Mouse (Mus musculus) kidney, embryonic 15.5 days (tissue): Measurements from ENCODE around the gene Mecom. TPM values are rescaled to one million over a fixed set of nuclear protein-coding genes. Genes with fewer than 3 reads are reported as not detected.

Experiments used
- ATAC-seq: fragments of 200-750 bp; cut with Nextera tagmentation; replicated peaks from 2 replicates; pipeline ENCODE4 v1.8.0; 2017; ENCODE audit warnings: moderate TSS enrichment; ENCODE audit not compliant: low FRiP score
- H3K27ac ChIP-seq: fragments of 300-500 bp; sonication (generic); 2 replicates; pipeline ENCODE4 v1.5.1; 2015; ENCODE audit warnings: mild to moderate bottlenecking, inconsistent platforms
- H3K27me3 ChIP-seq: fragments of 300-500 bp; sonication (generic); 2 replicates; pipeline ENCODE4 v1.6.1; 2015; ENCODE audit warnings: inconsistent platforms
- H3K36me3 ChIP-seq: fragments of 300-500 bp; sonication (generic); 2 replicates; pipeline ENCODE4 v1.6.1; 2015; ENCODE audit warnings: inconsistent platforms
- H3K4me1 ChIP-seq: fragments of 300-500 bp; sonication (generic); 2 replicates; pipeline ENCODE4 v1.6.1; 2015; ENCODE audit warnings: inconsistent platforms
- H3K4me2 ChIP-seq: fragments of 300-500 bp; sonication (generic); 2 replicates; pipeline ENCODE4 v1.6.1; 2015; ENCODE audit warnings: moderate library complexity, mild to moderate bottlenecking, inconsistent platforms
- H3K4me3 ChIP-seq: fragments of 300-500 bp; sonication (generic); replicated peaks from 2 replicates; pipeline ENCODE4 v1.5.1; 2015; ENCODE audit warnings: mild to moderate bottlenecking, inconsistent platforms
- H3K9ac ChIP-seq: fragments of 300-500 bp; sonication (generic); 2 replicates; pipeline ENCODE4 v1.6.1; 2015; ENCODE audit warnings: mild to moderate bottlenecking, inconsistent platforms
- H3K9me3 ChIP-seq: fragments of 300-500 bp; sonication (generic); replicated peaks from 2 replicates; pipeline ENCODE4 v1.6.1; 2016; ENCODE audit warnings: inconsistent platforms
- WGBS: fragments of 180-500 bp; shearing (Covaris S2); methylation state at CpG from one replicate; pipeline ENCODE4 v1.1.7; 2015; ENCODE audit warnings: mixed read lengths; 5-methylcytosine and 5-hydroxymethylcytosine counted together
- polyA plus RNA-seq: library from polyadenylated mRNA; unstranded; fragments of >200 nt; fragmentation: Nextera tagmentation; extraction: Ambion mirVana; gene quantifications from 2 replicates; pipeline ENCODE4 v1.2.1, GENCODE M21; 2015

The Mecom gene
- polyA plus RNA-seq, 1 experiment from 2014 or later: 66.4 TPM

DNA sequence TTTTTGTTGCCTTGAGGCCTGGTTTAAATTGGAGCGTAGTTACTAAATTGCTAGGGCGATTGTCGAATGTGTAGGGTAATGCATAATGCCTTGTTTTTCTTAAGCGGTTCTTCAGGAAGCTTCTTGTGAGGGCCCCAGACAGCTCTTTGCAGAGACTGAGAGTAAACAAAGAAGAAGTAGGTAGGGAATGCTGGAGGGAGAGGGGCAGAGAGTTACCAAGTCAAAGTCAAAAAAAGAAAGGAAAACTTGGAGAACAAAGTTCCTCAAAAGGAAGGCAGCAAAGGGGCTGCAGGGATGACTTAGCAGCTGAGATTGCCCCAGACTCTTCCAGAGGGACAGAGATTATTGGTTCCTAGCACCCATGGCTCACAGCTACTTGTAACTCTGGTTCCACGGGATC lies 126.9 kb downstream of the Mecom start:
- no peaks in the 10 kb centered on the region for H3K36me3 ChIP-seq
- H3K4me2 ChIP-seq: no peak overlapping the region
- WGBS: 77% methylated on average over 5 of the region's 5 CpGs
- H3K9me3 ChIP-seq: peaks cover 2% of the 10 kb centered on the region; the same call in 1 of the 2 replicates
- H3K27me3 ChIP-seq: no peaks in the 10 kb centered on the region
- H3K4me1 ChIP-seq: peaks cover 10% of the 10 kb centered on the region
- H3K4me3 ChIP-seq: no peak overlapping the region
- H3K9ac ChIP-seq: no peak overlapping the region
- ATAC-seq: no peak
- H3K27ac ChIP-seq: no peak overlapping the region

GRCm38 (mm10) chr3:30414173-30414572 lies 133.6 kb downstream of the Mecom start:
- Histone ChIP-seq H3K4me3 (no peak overlapping the region), H3K36me3 (no peaks in the 10 kb centered on the region), H3K9me3 (no peaks in the 10 kb centered on the region), H3K9ac (no peak overlapping the region), H3K27me3 (no peaks in the 10 kb centered on the region), H3K4me2 (no peak overlapping the region), H3K4me1 (peaks cover 12% of the 10 kb centered on the region), H3K27ac (no peak overlapping the region)
- no peak for ATAC-seq
- 88% methylated on average over 6 of the region's 6 CpGs for WGBS

GRCm38 (mm10) chr3:30410778-30411177 lies 137.0 kb downstream of the Mecom start:
- H3K36me3 ChIP-seq: no peaks in the 10 kb centered on the region
- no peaks in the 10 kb centered on the region for H3K27me3 ChIP-seq
- no peak overlapping the region for H3K4me3 ChIP-seq
- WGBS: 71% methylated on average over 4 of the region's 4 CpGs
- H3K9me3 ChIP-seq: no peaks in the 10 kb centered on the region
- no peak overlapping the region for H3K27ac ChIP-seq
- ATAC-seq: no peak
- H3K4me1 ChIP-seq: 0 out of 2 replicates have a peak, but pooled peaks cover 5% of the 10 kb centered on the region
- H3K9ac ChIP-seq: no peak overlapping the region
- H3K4me2 ChIP-seq: no peak overlapping the region

DNA sequence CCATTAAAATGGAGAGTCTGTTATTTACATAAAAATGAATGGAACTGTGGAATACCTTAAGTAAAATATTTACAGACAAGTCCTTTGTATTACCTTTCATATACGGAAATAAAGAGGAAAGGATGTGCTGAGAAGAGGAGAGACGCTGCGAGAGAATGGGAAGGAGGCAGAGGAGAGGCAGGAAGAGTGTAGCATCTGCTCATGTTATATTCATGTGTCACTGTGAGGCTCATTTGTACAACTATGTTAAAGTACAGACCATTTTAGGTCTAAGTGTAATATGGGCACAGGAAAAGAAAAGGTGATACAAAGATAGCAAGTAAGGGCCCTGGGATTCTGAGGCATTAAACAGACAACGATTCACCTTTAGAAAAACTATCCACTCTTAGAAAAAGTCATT lies 143.0 kb downstream of the Mecom start:
- Histone ChIP-seq H3K27ac (no peak overlapping the region), H3K4me2 (no peak overlapping the region), H3K36me3 (no peaks in the 10 kb centered on the region), H3K4me1 (0 out of 2 replicates have a peak, but pooled peaks cover 2% of the 10 kb centered on the region), H3K27me3 (no peaks in the 10 kb centered on the region), H3K9me3 (no peaks in the 10 kb centered on the region), H3K9ac (no peak overlapping the region), H3K4me3 (no peak overlapping the region)
- ATAC-seq: no peak
- 83% methylated on average over 4 of the region's 4 CpGs for WGBS

DNA sequence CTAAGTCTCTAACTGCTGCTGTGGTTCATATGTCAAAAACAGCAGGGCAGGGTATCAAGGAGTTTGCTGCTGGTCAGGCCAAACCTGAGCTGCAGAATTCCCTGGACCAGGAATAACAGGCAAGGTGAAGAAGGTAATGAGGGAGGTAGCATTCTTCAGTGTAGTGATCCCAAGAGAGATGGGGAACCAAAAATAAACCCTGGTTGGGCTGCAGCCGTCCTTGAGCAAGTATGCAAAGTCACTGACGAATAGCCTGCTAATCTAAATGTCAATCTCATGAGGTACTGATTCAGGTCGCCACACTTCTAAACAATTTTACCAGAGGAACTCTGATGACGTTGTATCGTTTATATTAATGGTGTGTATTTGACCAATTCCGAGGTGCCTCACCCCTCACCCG lies 148.9 kb downstream of the Mecom start:
- WGBS: 52% methylated on average over 7 of the region's 7 CpGs
- Histone ChIP-seq H3K4me2 (no peak overlapping the region), H3K9ac (no peak overlapping the region), H3K27me3 (no peaks in the 10 kb centered on the region), H3K4me1 (0 out of 2 replicates have a peak, but pooled peaks cover 2% of the 10 kb centered on the region), H3K9me3 (no peaks in the 10 kb centered on the region), H3K27ac (no peak overlapping the region), H3K4me3 (no peak overlapping the region), H3K36me3 (no peaks in the 10 kb centered on the region)
- ATAC-seq: no peak

GRCm38 (mm10) chr3:30394911-30395310 lies 152.9 kb downstream of the Mecom start:
- Histone ChIP-seq H3K4me2 (no peak overlapping the region), H3K27ac (no peak overlapping the region), H3K9me3 (no peaks in the 10 kb centered on the region), H3K27me3 (no peaks in the 10 kb centered on the region), H3K36me3 (no peaks in the 10 kb centered on the region), H3K4me1 (peaks cover 14% of the 10 kb centered on the region), H3K4me3 (no peak overlapping the region), H3K9ac (no peak overlapping the region)
- 85% methylated on average over 4 of the region's 4 CpGs for WGBS
- no peak for ATAC-seq

DNA sequence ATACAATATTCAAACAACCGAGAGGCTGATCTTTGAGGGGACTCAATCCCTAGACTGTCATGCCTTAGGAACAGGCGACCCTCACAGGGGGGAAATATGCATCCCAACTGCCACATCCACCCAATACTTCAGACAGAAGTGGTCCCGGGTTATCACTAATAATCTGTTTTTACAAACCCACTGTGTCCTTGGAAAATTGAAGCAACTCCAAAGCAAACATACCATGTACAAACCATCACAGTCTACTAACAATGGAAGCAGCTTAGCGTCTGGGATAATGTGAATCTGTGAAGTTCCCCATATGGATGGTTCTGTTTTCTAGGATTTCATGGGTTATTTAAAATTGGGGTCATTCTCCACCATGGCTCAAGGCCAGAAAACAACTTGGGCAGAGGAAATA lies 155.1 kb downstream of the Mecom start:
- Histone ChIP-seq H3K4me3 (no peak overlapping the region), H3K36me3 (no peaks in the 10 kb centered on the region), H3K9ac (no peak overlapping the region), H3K9me3 (no peaks in the 10 kb centered on the region), H3K4me2 (no peak overlapping the region), H3K4me1 (peaks cover 14% of the 10 kb centered on the region), H3K27me3 (no peaks in the 10 kb centered on the region), H3K27ac (0 out of 2 replicates have a peak overlapping the region, but pooled peaks have one; percentile 13)
- ATAC-seq: no peak
- 50% methylated on average over 4 of the region's 4 CpGs for WGBS

- Histone ChIP-seq H3K9me3 (no peaks in the 10 kb centered on the region), H3K36me3 (no peaks in the 10 kb centered on the region), H3K9ac (no peak overlapping the region), H3K27ac (0 out of 2 replicates have a peak overlapping the region, but pooled peaks have one; percentile 13), H3K4me1 (peaks cover 14% of the 10 kb centered on the region), H3K4me3 (no peak overlapping the region), H3K4me2 (no peak overlapping the region), H3K27me3 (no peaks in the 10 kb centered on the region)
- WGBS: 26% methylated on average over 4 of the region's 4 CpGs
- ATAC-seq: no peak
These were observed 155.6 kb downstream of the Mecom start for GRCm38 (mm10) chr3:30392218-30392617.

- no peaks in the 10 kb centered on the region for H3K27me3 ChIP-seq
- H3K9me3 ChIP-seq: no peaks in the 10 kb centered on the region
- H3K36me3 ChIP-seq: no peaks in the 10 kb centered on the region
- ATAC-seq: no peak
- 84% methylated on average over 5 of the region's 5 CpGs for WGBS
- peaks cover 14% of the 10 kb centered on the region for H3K4me1 ChIP-seq
- no peak overlapping the region for H3K4me3 ChIP-seq
- H3K27ac ChIP-seq: no peak overlapping the region
- H3K9ac ChIP-seq: no peak overlapping the region
- H3K4me2 ChIP-seq: no peak overlapping the region
These were observed 157.5 kb downstream of the Mecom start for GRCm38 (mm10) chr3:30390346-30390745.

DNA sequence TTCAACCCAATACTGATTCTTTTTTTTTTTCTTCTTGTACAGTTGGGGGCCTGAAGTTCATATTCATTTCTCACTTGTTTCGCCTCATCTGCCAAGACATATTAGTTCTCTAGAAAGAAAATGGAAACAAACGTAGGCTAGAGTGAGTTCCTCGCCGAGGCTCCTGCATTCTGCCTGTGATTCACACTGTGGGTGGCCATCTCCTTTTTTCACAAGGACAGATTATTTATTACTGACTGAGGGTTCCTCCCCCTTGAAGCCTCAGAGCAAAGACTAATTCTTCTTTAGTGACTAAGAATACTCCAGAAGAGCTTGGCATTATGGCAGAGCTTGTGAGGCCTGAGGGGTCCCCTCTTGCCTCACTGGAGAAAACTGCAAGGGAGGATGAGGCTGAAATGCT lies 167.5 kb downstream of the Mecom start:
- H3K9ac ChIP-seq: no peak overlapping the region
- no peaks in the 10 kb centered on the region for H3K27me3 ChIP-seq
- H3K27ac ChIP-seq: no peak overlapping the region
- WGBS: 26% methylated on average over 4 of the region's 4 CpGs
- no peaks in the 10 kb centered on the region for H3K9me3 ChIP-seq
- 0 out of 2 replicates have a peak, but pooled peaks have one; percentile 40 for ATAC-seq
- H3K36me3 ChIP-seq: no peaks in the 10 kb centered on the region
- 0 out of 2 replicates have a peak overlapping the region, but pooled peaks have one; percentile 0 for H3K4me2 ChIP-seq
- peaks cover 18% of the 10 kb centered on the region for H3K4me1 ChIP-seq
- H3K4me3 ChIP-seq: no peak overlapping the region

GRCm38 (mm10) chr3:30379301-30379700 lies 168.5 kb downstream of the Mecom start:
- H3K27ac ChIP-seq: no peak overlapping the region
- WGBS: 31% methylated on average over 6 of the region's 6 CpGs
- no peaks in the 10 kb centered on the region for H3K9me3 ChIP-seq
- no peak overlapping the region for H3K4me3 ChIP-seq
- peaks cover 18% of the 10 kb centered on the region for H3K4me1 ChIP-seq
- H3K9ac ChIP-seq: no peak overlapping the region
- H3K4me2 ChIP-seq: no peak overlapping the region
- no peak for ATAC-seq
- H3K36me3 ChIP-seq: no peaks in the 10 kb centered on the region
- no peaks in the 10 kb centered on the region for H3K27me3 ChIP-seq

- H3K36me3 ChIP-seq: no peaks in the 10 kb centered on the region
- no peak overlapping the region for H3K27ac ChIP-seq
- H3K4me3 ChIP-seq: no peak overlapping the region
- no peak for ATAC-seq
- peak overlapping the region; percentile 5; the same call in 1 of the 2 replicates for H3K4me2 ChIP-seq
- no peaks in the 10 kb centered on the region for H3K9me3 ChIP-seq
- H3K9ac ChIP-seq: no peak overlapping the region
- peaks cover 9% of the 10 kb centered on the region for H3K4me1 ChIP-seq
- H3K27me3 ChIP-seq: no peaks in the 10 kb centered on the region
- WGBS: 51% methylated on average over 7 of the region's 7 CpGs
These were observed 176.3 kb downstream of the Mecom start for GRCm38 (mm10) chr3:30371472-30371871.

DNA sequence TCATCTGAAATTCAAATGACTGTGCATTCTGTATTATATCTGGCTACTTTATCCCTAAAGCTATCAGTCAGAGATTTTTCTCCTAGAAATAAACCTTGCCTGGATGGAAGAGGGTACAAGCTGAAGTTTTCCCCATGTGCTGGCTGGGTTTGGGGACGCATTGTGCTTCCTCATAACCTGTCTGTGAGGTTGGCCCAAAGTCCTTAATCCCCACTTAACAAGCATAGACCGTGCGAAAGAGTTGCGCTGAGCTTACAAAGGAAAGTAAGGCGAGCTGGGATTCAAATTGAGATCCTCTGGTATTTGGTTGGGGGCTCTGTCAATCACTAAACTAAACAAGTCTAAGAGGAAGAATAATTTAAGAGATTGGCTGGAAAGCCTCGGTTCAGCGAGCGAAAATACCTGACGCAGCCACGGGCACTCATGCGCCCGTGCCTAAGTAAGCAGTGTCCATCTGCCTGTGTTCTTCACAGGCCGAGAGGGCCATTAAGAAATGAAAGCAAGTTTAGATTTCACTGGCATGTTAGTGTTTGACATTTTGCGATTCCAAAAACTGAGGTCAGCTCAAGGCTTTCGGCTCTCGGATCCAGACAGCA lies 176.8 kb downstream of the Mecom start:
- H3K4me2 ChIP-seq: peak overlapping the region; percentile 5; the same call in 1 of the 2 replicates
- peaks cover 9% of the 10 kb centered on the region for H3K4me1 ChIP-seq
- no peak overlapping the region for H3K4me3 ChIP-seq
- H3K27me3 ChIP-seq: no peaks in the 10 kb centered on the region
- ATAC-seq: no peak
- no peaks in the 10 kb centered on the region for H3K9me3 ChIP-seq
- H3K36me3 ChIP-seq: no peaks in the 10 kb centered on the region
- no peak overlapping the region for H3K9ac ChIP-seq
- 55% methylated on average over 16 of the region's 16 CpGs for WGBS
- H3K27ac ChIP-seq: no peak overlapping the region
